Mouse (Mus musculus) heart, postnatal 0 days (tissue): ENCODE results near the gene Tnk2. TPM values are rescaled to one million over a fixed set of nuclear protein-coding genes. Genes with fewer than 3 reads are reported as not detected.

Experiments
- ATAC-seq: fragments of 200-750 bp; cut with Nextera tagmentation; 2 replicates; pipeline ENCODE4 v1.8.0; 2017; ENCODE audit warnings: low read depth, moderate number of reproducible peaks, moderate library complexity; ENCODE audit not compliant: insufficient read depth
- DNase-seq: peaks from one replicate; pipeline ENCODE4 v3.0.0-alpha.2; 2016; ENCODE audit warnings: low spot score
- H3K27ac ChIP-seq: fragments of 300-500 bp; sonication (generic); 2 replicates; pipeline ENCODE4 v1.5.1; 2014; ENCODE audit warnings: low read depth, mild to moderate bottlenecking
- H3K27me3 ChIP-seq: fragments of 300-500 bp; sonication (generic); 2 replicates; pipeline ENCODE4 v1.6.1; 2014; ENCODE audit warnings: low read length, mixed read lengths; ENCODE audit not compliant: control insufficient read depth, insufficient read depth
- H3K36me3 ChIP-seq: fragments of 300-500 bp; sonication (generic); replicated peaks from 2 replicates; pipeline ENCODE4 v1.6.1; 2014; ENCODE audit warnings: low read length, mixed read lengths; ENCODE audit not compliant: control insufficient read depth, insufficient read depth
- H3K4me1 ChIP-seq: fragments of 300-500 bp; sonication (generic); 2 replicates; pipeline ENCODE4 v1.6.1; 2014; ENCODE audit warnings: antibody characterized with exemption; ENCODE audit not compliant: control insufficient read depth, insufficient read depth
- H3K4me2 ChIP-seq: fragments of 300-500 bp; sonication (generic); 2 replicates; pipeline ENCODE4 v1.6.1; 2014; ENCODE audit warnings: low read depth, mild to moderate bottlenecking, low read length, moderate library complexity
- H3K4me3 ChIP-seq: fragments of 300-500 bp; sonication (generic); 2 replicates; pipeline ENCODE4 v1.5.1; 2014; ENCODE audit warnings: low read depth, low read length
- H3K9ac ChIP-seq: fragments of 300-500 bp; sonication (generic); replicated peaks from 2 replicates; pipeline ENCODE4 v1.6.1; 2014; ENCODE audit warnings: low read depth, low read length, mixed read lengths
- H3K9me3 ChIP-seq: fragments of 300-500 bp; sonication (generic); replicated peaks from 2 replicates; pipeline ENCODE4 v1.6.1; 2016; ENCODE audit warnings: low read length; ENCODE audit not compliant: control insufficient read depth
- CTCF ChIP-seq: IDR thresholded peaks from 2 replicates; pipeline ENCODE4 v1.5.1; 2016; ENCODE audit warnings: antibody characterized with exemption, control low read depth, low read depth
- EP300 ChIP-seq: IDR thresholded peaks from 2 replicates; pipeline ENCODE4 v1.6.1; 2016; ENCODE audit warnings: antibody characterized with exemption, low read depth
- WGBS: fragments of 180-500 bp; shearing (Covaris S2); extraction: QIAGEN DNeasy Blood & Tissue Kit; methylation state at CpG from one replicate; pipeline ENCODE4 v1.1.7; 2014; 5-methylcytosine and 5-hydroxymethylcytosine counted together
- polyA plus RNA-seq: library from polyadenylated mRNA; unstranded; fragments of >200 nt; fragmentation: Nextera tagmentation; extraction: Ambion mirVana; gene quantifications from 2 replicates; pipeline ENCODE4 v1.2.1, GENCODE M21; 2015
- total RNA-seq: library from RNA; depleted of rRNA; stranded (reverse); fragments of >200 nt; gene quantifications from 2 replicates; pipeline ENCODE4 v1.2.3, GENCODE M21; 2014; ENCODE audit warnings: low replicate concordance; rRNA removed

Gene Tnk2
- total RNA-seq (9.4 and 14.2 TPM in 2 replicates), polyA plus RNA-seq (6.0 and 7.0 TPM in 2 replicates)

- no peaks in the 10 kb centered on the region for H3K9me3 ChIP-seq
- WGBS, result under 1% methylated on average over 23 of the region's 40 CpGs
- no peaks in the 10 kb centered on the region for H3K27me3 ChIP-seq
These were observed at the start of gene Tnk2 for GRCm38 (mm10) chr16:32643661-32644061. Tnk2 (plus strand) TSS chr16:32643874.

GRCm38 (mm10) chr16:32593916-32594315, 49.8 kb upstream of the Tnk2 start:
- Histone ChIP-seq H3K4me2 (no peak overlapping the region), H3K4me1 (peaks cover 5% of the 10 kb centered on the region; the same call in 1 of the 2 replicates), H3K9me3 (no peaks in the 10 kb centered on the region), H3K27ac (peak overlapping the region; percentile 5; the same call in 1 of the 2 replicates), H3K27me3 (no peaks in the 10 kb centered on the region), H3K36me3 (no peaks in the 10 kb centered on the region), H3K4me3 (no peak overlapping the region), H3K9ac (no peak overlapping the region)
- ATAC-seq (no peak), DNase-seq (no peak)
- no peak for TF ChIP-seq EP300
- TF ChIP-seq CTCF, result no peak
- WGBS, result 68% methylated on average over 5 of the region's 5 CpGs

More at GRCm38 (mm10) chr16:32643661-32644061, at the start of gene Tnk2:
- Histone ChIP-seq H3K36me3 (no peaks in the 10 kb centered on the region), H3K4me3 (peak within 1 kb of the TSS; percentile 86), H3K27ac (peak within 1 kb of the TSS; percentile 54), H3K9ac (peak within 1 kb of the TSS; percentile 86), H3K4me2 (peak within 1 kb of the TSS; percentile 96), H3K4me1 (peaks cover 12% of the 10 kb centered on the region)
- ATAC-seq, result peak; percentile 88
- peak; percentile 63 for DNase-seq
- TF ChIP-seq EP300 (no peak), CTCF (no peak)

GRCm38 (mm10) chr16:32594701-32595100, 49.0 kb upstream of the Tnk2 start:
- Histone ChIP-seq H3K4me1 (peaks cover 5% of the 10 kb centered on the region; the same call in 1 of the 2 replicates), H3K4me2 (no peak overlapping the region), H3K36me3 (no peaks in the 10 kb centered on the region), H3K9ac (no peak overlapping the region), H3K9me3 (no peaks in the 10 kb centered on the region), H3K4me3 (no peak overlapping the region), H3K27me3 (no peaks in the 10 kb centered on the region), H3K27ac (no peak overlapping the region)
- DNase-seq (no peak), ATAC-seq (no peak)
- TF ChIP-seq EP300, result no peak
- TF ChIP-seq CTCF, result no peak
- WGBS, result 60% methylated on average over 5 of the region's 5 CpGs

GRCm38 (mm10) chr16:32595142-32595855, 48.4 kb upstream of the Tnk2 start:
- Histone ChIP-seq H3K4me1 (peaks cover 5% of the 10 kb centered on the region; the same call in 1 of the 2 replicates), H3K9me3 (no peaks in the 10 kb centered on the region), H3K4me2 (no peak overlapping the region), H3K36me3 (no peaks in the 10 kb centered on the region), H3K27me3 (no peaks in the 10 kb centered on the region), H3K27ac (no peak overlapping the region), H3K4me3 (no peak overlapping the region), H3K9ac (no peak overlapping the region)
- DNase-seq (no peak), ATAC-seq (no peak)
- no peak for TF ChIP-seq CTCF
- TF ChIP-seq EP300, result no peak
- 84% methylated on average over 10 of the region's 10 CpGs for WGBS

- WGBS, result 10% methylated on average over 4 of the region's 4 CpGs
- TF ChIP-seq EP300, result no peak
- TF ChIP-seq CTCF, result no peak
- no peaks in the 10 kb centered on the region for H3K36me3 ChIP-seq
- no peak overlapping the region for H3K4me2 ChIP-seq
- no peak overlapping the region for H3K9ac ChIP-seq
- peak; percentile 70; the same call in 1 of the 2 replicates for ATAC-seq
- no peaks in the 10 kb centered on the region for H3K9me3 ChIP-seq
- peak; percentile 21 for DNase-seq
- no peaks in the 10 kb centered on the region for H3K27me3 ChIP-seq
- H3K27ac ChIP-seq, result no peak overlapping the region
- peaks cover 5% of the 10 kb centered on the region; the same call in 1 of the 2 replicates for H3K4me1 ChIP-seq
- no peak overlapping the region for H3K4me3 ChIP-seq
These were observed 45.7 kb upstream of the Tnk2 start for GRCm38 (mm10) chr16:32597909-32598381.
